ENCODE assay signal across 9 mouse cellular contexts in genomic region chr8:121905420-121905819, GRCm38 (mm10). TPM values are rescaled to one million over a fixed set of nuclear protein-coding genes. Genes with fewer than 3 reads are reported as not detected.
A peak's percentile ranks its signal among the peaks of the same experiment; 100 is the strongest.
DNase-seq lines count a peak whose midpoint lies in the region; ATAC-seq and TF ChIP-seq lines count a peak whose summit lies in the region.
"Had no signal": no experiment of that assay in that cellular context is flagged by ENCODE, and none has a peak within 500 bp of the region (broad histone marks: within the 10 kb centered on the region; RNA-seq: fewer than 3 reads in every experiment).

No protein-coding gene starts in this region.

- intact Hi-C loops in gastrocnemius, adult 2 months (cut with DNase I): no loop called here

- no peak for TF ChIP-seq EP300 in heart, postnatal 0 days (IDR thresholded peaks at IDR 0.05; ENCODE audit: low read depth)

- no peaks in the 10 kb centered on the region for H3K9me3 ChIP-seq in heart, postnatal 0 days (replicated peaks; ENCODE audit: control insufficient read depth, low read length)
- no peaks in the 10 kb centered on the region for H3K9me3 ChIP-seq in hindbrain, embryonic 15.5 days
- no peaks in the 10 kb centered on the region for H3K9me3 ChIP-seq in midbrain, embryonic 15.5 days

- H3K4me2 ChIP-seq in heart, postnatal 0 days (ENCODE audit: low read depth, low read length): peak overlapping the region; percentile 99
- peak overlapping the region; percentile 99 for H3K4me2 ChIP-seq in hindbrain, embryonic 15.5 days
- H3K4me2 ChIP-seq in midbrain, embryonic 15.5 days: peak overlapping the region; percentile 93

- H3K36me3 ChIP-seq in heart, postnatal 0 days (replicated peaks; ENCODE audit: control insufficient read depth, insufficient read depth, low read length): no peaks in the 10 kb centered on the region
- no peaks in the 10 kb centered on the region for H3K36me3 ChIP-seq in hindbrain, embryonic 15.5 days
- no peaks in the 10 kb centered on the region for H3K36me3 ChIP-seq in midbrain, embryonic 15.5 days (replicated peaks)

- TF ChIP-seq CTCF in heart, postnatal 0 days (IDR thresholded peaks at IDR 0.05; ENCODE audit: low read depth): no peak
- TF ChIP-seq CTCF in gastrocnemius, adult 2 months (IDR thresholded peaks at IDR 0.05): no peak

- no peak overlapping the region for H3K27ac ChIP-seq in heart, postnatal 0 days (ENCODE audit: low read depth)
- no peak overlapping the region for H3K27ac ChIP-seq in hindbrain, embryonic 15.5 days (replicated peaks)
- H3K27ac ChIP-seq in midbrain, embryonic 15.5 days: no peak overlapping the region
- no peak overlapping the region for H3K27ac ChIP-seq in gastrocnemius, adult 2 months

- no peaks in the 10 kb centered on the region for H3K27me3 ChIP-seq in heart, postnatal 0 days (ENCODE audit: control insufficient read depth, insufficient read depth, low read length)
- H3K27me3 ChIP-seq in hindbrain, embryonic 15.5 days: no peaks in the 10 kb centered on the region; the same call in 1 of the 2 replicates
- H3K27me3 ChIP-seq in midbrain, embryonic 15.5 days (replicated peaks): peaks cover 7% of the 10 kb centered on the region; the same call in 1 of the 2 replicates

- ATAC-seq in heart, postnatal 0 days (ENCODE audit: insufficient read depth, low read depth): no peak
- no peak for ATAC-seq in hindbrain, embryonic 15.5 days (ENCODE audit: low FRiP score, low read depth)
- ATAC-seq in midbrain, embryonic 15.5 days (replicated peaks): no peak

- no peak for DNase-seq in heart, postnatal 0 days (ENCODE audit: low spot score)
- no peak for DNase-seq in heart, adult 8-10 months (ENCODE audit: low spot score)
- peak; percentile 59 for DNase-seq in brain, adult 2 months (ENCODE audit: low read depth, low spot score)
- no peak for DNase-seq in gastrocnemius, adult 2 months
- DNase-seq in gastrocnemius, postnatal 10 days: no peak
- no peak for DNase-seq in c-Kit-positive CD71-positive TER-119-positive erythroid progenitor cells, embryonic 14.5 days (ENCODE audit: low spot score)
- DNase-seq: thymus, postnatal 4 days had no signal

- H3K9ac ChIP-seq in heart, postnatal 0 days (replicated peaks; ENCODE audit: low read depth, low read length): no peak overlapping the region
- peak overlapping the region; percentile 74 for H3K9ac ChIP-seq in hindbrain, embryonic 15.5 days
- H3K9ac ChIP-seq in midbrain, embryonic 15.5 days: peak overlapping the region; percentile 73; the same call in 1 of the 2 replicates

- 43% methylated on average over 1 of the region's 1 CpGs for whole genome bisulfite sequencing in heart, postnatal 0 days
- WGBS in hindbrain, embryonic 15.5 days: 50% methylated on average over 1 of the region's 1 CpGs
- WGBS in midbrain, embryonic 15.5 days: 66% methylated on average over 1 of the region's 1 CpGs

- peak overlapping the region; percentile 72 for H3K4me3 ChIP-seq in heart, postnatal 0 days (ENCODE audit: low read depth, low read length)
- H3K4me3 ChIP-seq in hindbrain, embryonic 15.5 days: peak overlapping the region; percentile 75
- peak overlapping the region; percentile 86 for H3K4me3 ChIP-seq in midbrain, embryonic 15.5 days
- H3K4me3 ChIP-seq in gastrocnemius, adult 2 months: no peak overlapping the region; the same call in 1 of the 2 replicates

- H3K4me1 ChIP-seq in heart, postnatal 0 days (ENCODE audit: control insufficient read depth, insufficient read depth): peaks cover 37% of the 10 kb centered on the region
- peaks cover 49% of the 10 kb centered on the region for H3K4me1 ChIP-seq in hindbrain, embryonic 15.5 days (replicated peaks)
- H3K4me1 ChIP-seq in midbrain, embryonic 15.5 days: peaks cover 34% of the 10 kb centered on the region

RNA-seq across cellular contexts. Expression of gene Slc7a5, which starts 2.1 kb away (rescaled TPM):
- 24.7 and 27.1 TPM in 2 replicates for total RNA-seq in heart, postnatal 0 days (2014; rRNA removed; ENCODE audit: low replicate concordance)
- 5.8 and 7.1 TPM in 2 replicates for polyA plus RNA-seq in heart, postnatal 0 days (2015; fragmentation: Nextera tagmentation; extraction: Ambion mirVana)
- 1 to 10 TPM; 3.8 to 4.8 (median 4.2) TPM for total RNA-seq in heart, adult 8-10 months (2022)
- polyA plus RNA-seq in hindbrain, embryonic 15.5 days (2015; fragmentation: Nextera tagmentation; extraction: Ambion mirVana): 52.9 and 59.2 TPM in 2 replicates
- 55.5 and 58.3 TPM in 2 replicates for polyA plus RNA-seq in midbrain, embryonic 15.5 days (2015; fragmentation: Nextera tagmentation; extraction: Ambion mirVana)
- total RNA-seq in gastrocnemius, adult 2 months (2021): 1 to 10 TPM; 1.0 to 1.3 TPM
- 10 to 100 TPM in 1 of 2 experiments, 1 to 10 TPM in 1; 8.1 to 10.7 TPM for total RNA-seq in gastrocnemius, postnatal 10 days (2021)

RNA-seq across cellular contexts. Expression of gene Car5a, which starts 39.3 kb away (rescaled TPM):
- total RNA-seq in heart, postnatal 0 days (2014; rRNA removed; ENCODE audit: low replicate concordance): not detected in 2 replicates
- polyA plus RNA-seq in heart, postnatal 0 days (2015; fragmentation: Nextera tagmentation; extraction: Ambion mirVana): not detected in 2 replicates
- under 1 TPM in 1 of 4 experiments, not detected in 3; 0.23 TPM for total RNA-seq in heart, adult 8-10 months (2022)
- polyA plus RNA-seq in hindbrain, embryonic 15.5 days (2015; fragmentation: Nextera tagmentation; extraction: Ambion mirVana): 0.36 and 0.63 TPM in 2 replicates
- 0.36 and 0.41 TPM in 2 replicates for polyA plus RNA-seq in midbrain, embryonic 15.5 days (2015; fragmentation: Nextera tagmentation; extraction: Ambion mirVana)
- not detected for total RNA-seq in gastrocnemius, adult 2 months (2021)
- not detected for total RNA-seq in gastrocnemius, postnatal 10 days (2021)

RNA-seq across cellular contexts. Expression of gene Banp, which starts 44.1 kb away (rescaled TPM):
- 23.0 and 27.9 TPM in 2 replicates for total RNA-seq in heart, postnatal 0 days (2014; rRNA removed; ENCODE audit: low replicate concordance)
- polyA plus RNA-seq in heart, postnatal 0 days (2015; fragmentation: Nextera tagmentation; extraction: Ambion mirVana): 10.6 and 17.9 TPM in 2 replicates
- total RNA-seq in heart, adult 8-10 months (2022): 10 to 100 TPM in 3 of 4 experiments, 1 to 10 TPM in 1; 7.6 to 24.8 (median 17.2) TPM
- 53.9 and 59.1 TPM in 2 replicates for polyA plus RNA-seq in hindbrain, embryonic 15.5 days (2015; fragmentation: Nextera tagmentation; extraction: Ambion mirVana)
- 54.6 and 61.9 TPM in 2 replicates for polyA plus RNA-seq in midbrain, embryonic 15.5 days (2015; fragmentation: Nextera tagmentation; extraction: Ambion mirVana)
- total RNA-seq in gastrocnemius, adult 2 months (2021): 10 to 100 TPM in 1 of 2 experiments, 1 to 10 TPM in 1; 8.8 to 18.7 TPM
- total RNA-seq in gastrocnemius, postnatal 10 days (2021): 10 to 100 TPM in 1 of 2 experiments, 1 to 10 TPM in 1; 6.0 to 11.1 TPM
